Mouse (Mus musculus) stomach, postnatal 0 days (tissue): Measurements from ENCODE around the gene Cdc40.

Experiments
- CTCF ChIP-seq: IDR thresholded peaks from 2 replicates; pipeline ENCODE4 v1.5.1; 2016; ENCODE audit warnings: antibody characterized with exemption, low read depth, mild to moderate bottlenecking, moderate library complexity
- EP300 ChIP-seq: optimal IDR thresholded peaks from 2 replicates; pipeline ENCODE3; 2016; ENCODE audit warnings: antibody characterized with exemption

GRCm38 (mm10) chr10:40881236-40881635, 1.9 kb downstream of the Cdc40 start:
- no peak for TF ChIP-seq CTCF
- no peak for TF ChIP-seq EP300
